Mouse (Mus musculus) heart, postnatal 0 days (tissue): ENCODE measurements around the gene Fam208a.

Experiments used
- CTCF ChIP-seq: IDR thresholded peaks from 2 replicates; pipeline ENCODE4 v1.5.1; 2016; ENCODE audit warnings: antibody characterized with exemption, control low read depth, low read depth
- EP300 ChIP-seq: IDR thresholded peaks from 2 replicates; pipeline ENCODE4 v1.6.1; 2016; ENCODE audit warnings: antibody characterized with exemption, low read depth

GRCm38 (mm10) chr14:27428973-27429711, 508 bp downstream of the Fam208a start:
- 0 out of 2 replicates have a peak, but pooled peaks have one; percentile 27 for TF ChIP-seq EP300
- no peak; the same call in 1 of the 2 replicates for TF ChIP-seq CTCF
